Mouse (Mus musculus) kidney, adult 10 weeks (tissue): ENCODE measurements around the gene Mn1. TPM values are rescaled to one million over a fixed set of nuclear protein-coding genes. Genes with fewer than 3 reads are reported as not detected.

Experiments
- polyA plus RNA-seq: library from polyadenylated mRNA; stranded (reverse); fragments of 350-450 nt; fragmentation: Illumina TruSeq; extraction: RNeasy Lipid Tissue Mini Kit (QIAGEN cat#74804); gene quantifications from one replicate; pipeline ENCODE4 v1.2.3, GENCODE M21; 2014; ENCODE audit warnings: low read depth, low replicate concordance

The Mn1 gene
- polyA plus RNA-seq, result not detected

GRCm38 (mm10) chr5:111416591-111417374 lies at the start of gene Mn1:
Gene Mn1, plus strand, starts transcription at chr5:111417362.

Other genes with a start within 250 kb of the Mn1 start
- gene Pitpnb, start 86.6 kb upstream of the Mn1 start, polyA plus RNA-seq, result 104 TPM